12 mouse cellular contexts compared by ENCODE assay signal in the genomic region with DNA sequence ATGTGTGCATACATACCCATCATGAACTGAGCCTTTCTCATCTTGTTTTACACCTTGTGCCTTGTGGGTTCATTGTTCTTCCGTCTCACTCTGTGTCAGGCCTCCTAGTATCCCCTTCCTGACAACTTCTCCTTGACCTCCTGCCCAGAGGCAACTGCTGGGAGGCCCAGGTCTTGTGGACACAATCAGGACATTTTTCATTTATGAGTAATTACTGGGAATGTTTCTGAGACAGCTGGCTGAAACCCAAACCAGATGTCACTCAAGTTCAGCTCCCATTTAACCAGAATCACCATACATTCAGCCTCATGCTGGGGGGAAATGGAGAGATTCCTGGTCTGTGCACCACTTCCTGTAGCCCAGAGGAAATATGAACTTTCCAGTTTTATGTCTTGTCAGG.
"Had no signal": no experiment of that assay in that cellular context is flagged by ENCODE, and none has a peak within 500 bp of the region (broad histone marks: within the 10 kb centered on the region; RNA-seq: fewer than 3 reads in every experiment).

No protein-coding gene starts in this region.

- H3K9ac ChIP-seq: limb, embryonic 15.5 days; liver, embryonic 12.5 days; lung, embryonic 15.5 days; midbrain, embryonic 12.5 days; neural tube, embryonic 13.5 days had no signal

- H3K36me3 ChIP-seq: limb, embryonic 15.5 days; liver, embryonic 12.5 days; lung, embryonic 15.5 days; midbrain, embryonic 12.5 days; neural tube, embryonic 13.5 days had no signal

- H3K4me3 ChIP-seq: left cerebral cortex, adult 2 months; limb, embryonic 15.5 days; liver, embryonic 12.5 days; lung, embryonic 15.5 days; midbrain, embryonic 12.5 days; neural tube, embryonic 13.5 days had no signal

- H3K27me3 ChIP-seq: limb, embryonic 15.5 days; liver, embryonic 12.5 days; lung, embryonic 15.5 days; midbrain, embryonic 12.5 days; neural tube, embryonic 13.5 days had no signal

- DNase-seq: kidney, postnatal 10 days; lung, postnatal 14 days; retina, postnatal 1 day; right cerebral cortex, postnatal 25 days; thymus, postnatal 36 days had no signal

- H3K4me1 ChIP-seq: liver, embryonic 12.5 days had no signal

- H3K4me2 ChIP-seq: limb, embryonic 15.5 days; liver, embryonic 12.5 days; lung, embryonic 15.5 days; midbrain, embryonic 12.5 days; neural tube, embryonic 13.5 days had no signal

- H3K9me3 ChIP-seq: limb, embryonic 15.5 days; liver, embryonic 12.5 days; lung, embryonic 15.5 days; midbrain, embryonic 12.5 days; neural tube, embryonic 13.5 days had no signal

- ATAC-seq: liver, embryonic 12.5 days; midbrain, embryonic 16.5 days had no signal

- H3K27ac ChIP-seq: left cerebral cortex, adult 2 months; limb, embryonic 15.5 days; liver, embryonic 12.5 days; lung, embryonic 15.5 days; midbrain, embryonic 12.5 days; neural tube, embryonic 13.5 days had no signal
